ENCODE assay signal across 8 mouse cellular contexts in genomic region chr7:98504726-98505314, GRCm38 (mm10). TPM values are rescaled to one million over a fixed set of nuclear protein-coding genes. Genes with fewer than 3 reads are reported as not detected.
DNase-seq lines count a peak whose midpoint lies in the region; ATAC-seq and TF ChIP-seq lines count a peak whose summit lies in the region.

No protein-coding gene starts in this region.

- H3K27me3 ChIP-seq in testis, adult 2 months (ENCODE audit: control insufficient read depth, insufficient read depth, low read length) = no peaks in the 10 kb centered on the region
- no peaks in the 10 kb centered on the region for H3K27me3 ChIP-seq in intestine, embryonic 16.5 days (replicated peaks; ENCODE audit: control insufficient read depth, insufficient read depth, low read length)
- no peaks in the 10 kb centered on the region for H3K27me3 ChIP-seq in stomach, embryonic 16.5 days (ENCODE audit: control insufficient read depth, insufficient read depth, low read length)

- peak; percentile 73 for ATAC-seq in intestine, embryonic 16.5 days
- peak; percentile 79 for ATAC-seq in stomach, embryonic 16.5 days (ENCODE audit: insufficient read depth, low FRiP score)

- DNase-seq in heart, adult 11 months = peak; percentile 98
- DNase-seq in heart, adult 8-10 months (ENCODE audit: low spot score) = no peak
- no peak for DNase-seq in testis, postnatal 10 days (ENCODE audit: low spot score)
- no peak for DNase-seq in right cerebral cortex, postnatal 10 days (ENCODE audit: low spot score in 2 of 2)
- no peak for DNase-seq in ovary, postnatal 10 days (ENCODE audit: low spot score)

- TF ChIP-seq POLR2A in testis, adult 2 months (IDR thresholded peaks at IDR 0.05; ENCODE audit: control insufficient read depth, low read depth, low read length) = no peak

- H3K9ac ChIP-seq in intestine, embryonic 16.5 days (ENCODE audit: low read depth, low read length) = no peak overlapping the region; the same call in 1 of the 2 replicates
- H3K9ac ChIP-seq in stomach, embryonic 16.5 days (ENCODE audit: low read length) = peak overlapping the region; percentile 49; the same call in 1 of the 2 replicates

- no peaks in the 10 kb centered on the region for H3K9me3 ChIP-seq in intestine, embryonic 16.5 days (ENCODE audit: control insufficient read depth, low read length)
- H3K9me3 ChIP-seq in stomach, embryonic 16.5 days (replicated peaks; ENCODE audit: control insufficient read depth, low read length) = no peaks in the 10 kb centered on the region

- no peak for TF ChIP-seq CTCF in testis, adult 2 months (IDR thresholded peaks at IDR 0.05; ENCODE audit: control insufficient read depth, insufficient read depth, insufficient replicate concordance, low read depth, low read length)

- no peaks in the 10 kb centered on the region for H3K36me3 ChIP-seq in testis, adult 2 months (ENCODE audit: control insufficient read depth, insufficient read depth, low read length)
- no peaks in the 10 kb centered on the region for H3K36me3 ChIP-seq in intestine, embryonic 16.5 days (ENCODE audit: control insufficient read depth, insufficient read depth, low read length)
- no peaks in the 10 kb centered on the region for H3K36me3 ChIP-seq in stomach, embryonic 16.5 days (ENCODE audit: control insufficient read depth, insufficient read depth, low read length)

- no peak overlapping the region for H3K27ac ChIP-seq in testis, adult 2 months (ENCODE audit: control insufficient read depth, insufficient read depth, low read depth, low read length)
- peak overlapping the region; percentile 79 for H3K27ac ChIP-seq in intestine, embryonic 16.5 days (ENCODE audit: low read length)
- H3K27ac ChIP-seq in stomach, embryonic 16.5 days (ENCODE audit: low read length) = peak overlapping the region; percentile 94

- peaks cover 19% of the 10 kb centered on the region for H3K4me1 ChIP-seq in testis, adult 2 months (ENCODE audit: control insufficient read depth, insufficient read depth, low read length)
- H3K4me1 ChIP-seq in intestine, embryonic 16.5 days (ENCODE audit: control insufficient read depth, insufficient read depth, low read length) = peaks cover 24% of the 10 kb centered on the region
- peaks cover 33% of the 10 kb centered on the region for H3K4me1 ChIP-seq in stomach, embryonic 16.5 days (ENCODE audit: control insufficient read depth, insufficient read depth, low read length)

- WGBS in intestine, embryonic 16.5 days = 23% methylated on average over 5 of the region's 5 CpGs
- WGBS in stomach, embryonic 16.5 days = 20% methylated on average over 5 of the region's 5 CpGs

- H3K4me3 ChIP-seq in testis, adult 2 months (ENCODE audit: control insufficient read depth, low read depth, low read length) = peak overlapping the region; percentile 33
- no peak overlapping the region for H3K4me3 ChIP-seq in intestine, embryonic 16.5 days (ENCODE audit: low read length)
- H3K4me3 ChIP-seq in stomach, embryonic 16.5 days (replicated peaks; ENCODE audit: low read length) = no peak overlapping the region

- H3K4me2 ChIP-seq in intestine, embryonic 16.5 days (ENCODE audit: low read depth, low read length) = no peak overlapping the region
- H3K4me2 ChIP-seq in stomach, embryonic 16.5 days (ENCODE audit: low read depth, low read length) = no peak overlapping the region

RNA-seq across cellular contexts. Expression of gene Lrrc32, which starts 15.7 kb away (rescaled TPM):
- 10 to 100 TPM in 3 of 4 experiments, 1 to 10 TPM in 1; 7.7 to 17.3 (median 12.2) TPM for total RNA-seq in heart, adult 8-10 months (2022)
- 0.48 and 0.72 TPM in 2 replicates for polyA plus RNA-seq in testis, adult 2 months (2012; rRNA removed)
- 11.3 and 13.7 TPM in 2 replicates for polyA plus RNA-seq in intestine, embryonic 16.5 days (2015; fragmentation: Nextera tagmentation; extraction: Ambion mirVana)
- polyA plus RNA-seq in stomach, embryonic 16.5 days (2015; fragmentation: Nextera tagmentation; extraction: Ambion mirVana) = 9.5 and 13.9 TPM in 2 replicates
